Mouse (Mus musculus): ENCODE measurements at regions not wholly inside any gene's neighbourhood (a gene's known extent, or its start where the extent isn't known, plus 50 kb on each side); places are given as distances from the start of the nearest gene placed in this dataset.
"Not testable (repeated sequence)": the region's sequence is repeated elsewhere in the genome, so short reads cannot be mapped to it uniquely, and the experiment has no call there.

- no peak for ATAC-seq (ENCODE audit: extremely low read depth, insufficient number of reproducible peaks, low FRiP score, poor library complexity, severe bottlenecking)
These were observed 163.8 kb upstream of the Hapln1 start for GRCm38 (mm10) chr13:89375526-89376474.

GRCm38 (mm10) chr13:89378365-89378764 is 161.2 kb upstream of the Hapln1 start:
- ATAC-seq (ENCODE audit: extremely low read depth, insufficient number of reproducible peaks, low FRiP score, poor library complexity, severe bottlenecking): no peak

GRCm38 (mm10) chr13:89383619-89384190 is 155.9 kb upstream of the Hapln1 start:
- not testable (repeated sequence) for ATAC-seq (ENCODE audit: extremely low read depth, insufficient number of reproducible peaks, low FRiP score, poor library complexity, severe bottlenecking)

- peak; percentile 51; the same call in 1 of the 2 replicates for ATAC-seq (ENCODE audit: extremely low read depth, insufficient number of reproducible peaks, low FRiP score, poor library complexity, severe bottlenecking)
These were observed 154.9 kb upstream of the Hapln1 start for GRCm38 (mm10) chr13:89384598-89385145.

GRCm38 (mm10) chr13:89387416-89387815 is 152.2 kb upstream of the Hapln1 start:
- ATAC-seq (ENCODE audit: extremely low read depth, insufficient number of reproducible peaks, low FRiP score, poor library complexity, severe bottlenecking): no peak

- no peak for ATAC-seq (ENCODE audit: extremely low read depth, insufficient number of reproducible peaks, low FRiP score, poor library complexity, severe bottlenecking)
These were observed 150.4 kb upstream of the Hapln1 start for GRCm38 (mm10) chr13:89389149-89389548.

GRCm38 (mm10) chr13:89394717-89395344 is 144.8 kb upstream of the Hapln1 start:
- no peak for ATAC-seq (ENCODE audit: extremely low read depth, insufficient number of reproducible peaks, low FRiP score, poor library complexity, severe bottlenecking)

- ATAC-seq (ENCODE audit: extremely low read depth, insufficient number of reproducible peaks, low FRiP score, poor library complexity, severe bottlenecking): no peak
These were observed 143.7 kb upstream of the Hapln1 start for GRCm38 (mm10) chr13:89395851-89396250.

GRCm38 (mm10) chr13:89401084-89401671 is 138.4 kb upstream of the Hapln1 start:
- ATAC-seq (ENCODE audit: extremely low read depth, insufficient number of reproducible peaks, low FRiP score, poor library complexity, severe bottlenecking): no peak

- no peak for ATAC-seq (ENCODE audit: extremely low read depth, insufficient number of reproducible peaks, low FRiP score, poor library complexity, severe bottlenecking)
These were observed 129.1 kb upstream of the Hapln1 start for GRCm38 (mm10) chr13:89410504-89410903.

- no peak for ATAC-seq (ENCODE audit: extremely low read depth, insufficient number of reproducible peaks, low FRiP score, poor library complexity, severe bottlenecking)
These were observed 126.7 kb upstream of the Hapln1 start for GRCm38 (mm10) chr13:89412768-89413487.

- ATAC-seq (ENCODE audit: extremely low read depth, insufficient number of reproducible peaks, low FRiP score, poor library complexity, severe bottlenecking): no peak
These were observed 120.8 kb upstream of the Hapln1 start for GRCm38 (mm10) chr13:89418804-89419203.

GRCm38 (mm10) chr13:89421833-89422232 is 117.8 kb upstream of the Hapln1 start:
- no peak for ATAC-seq (ENCODE audit: extremely low read depth, insufficient number of reproducible peaks, low FRiP score, poor library complexity, severe bottlenecking)

- ATAC-seq (ENCODE audit: extremely low read depth, insufficient number of reproducible peaks, low FRiP score, poor library complexity, severe bottlenecking): no peak
These were observed 116.1 kb upstream of the Hapln1 start for GRCm38 (mm10) chr13:89423491-89423890.

GRCm38 (mm10) chr13:89428272-89429071 is 111.1 kb upstream of the Hapln1 start:
- ATAC-seq (ENCODE audit: extremely low read depth, insufficient number of reproducible peaks, low FRiP score, poor library complexity, severe bottlenecking): no peak

- no peak for ATAC-seq (ENCODE audit: extremely low read depth, insufficient number of reproducible peaks, low FRiP score, poor library complexity, severe bottlenecking)
These were observed 94.7 kb upstream of the Hapln1 start for GRCm38 (mm10) chr13:89444847-89445246.

- ATAC-seq (ENCODE audit: extremely low read depth, insufficient number of reproducible peaks, low FRiP score, poor library complexity, severe bottlenecking): no peak
These were observed 85.8 kb upstream of the Hapln1 start for GRCm38 (mm10) chr13:89453819-89454218.
